Mouse (Mus musculus): ENCODE results near the gene Xpr1.

- TF ChIP-seq CTCF (IDR thresholded peaks at IDR 0.05; ENCODE audit: low read depth) (no peak), EP300 (IDR thresholded peaks at IDR 0.05; ENCODE audit: low read depth) (no peak)
Observed at GRCm38 (mm10) chr1:155366366-155366765, 50.8 kb downstream of the Xpr1 start.

Data from liver, embryonic 14.5 days (tissue).